Mouse (Mus musculus) Muller cell, postnatal 12 days (primary cell): ENCODE results near the gene Nfasc.
A peak's percentile ranks its signal among the peaks of the same experiment; 100 is the strongest.

Source experiments
- DNase-seq: peaks from one replicate; pipeline ENCODE4 v3.0.0-alpha.2; 2015; ENCODE audit errors: inconsistent ontology term

Nfasc gene

GRCm38 (mm10) chr1:132585376-132585775 lies 156.2 kb downstream of the Nfasc start:
- DNase-seq: no peak

- DNase-seq: no peak
Measured at GRCm38 (mm10) chr1:132582998-132583604, 158.5 kb downstream of the Nfasc start.

- DNase-seq: peak; percentile 49
Measured at GRCm38 (mm10) chr1:132581845-132582839, 159.5 kb downstream of the Nfasc start.

- DNase-seq: no peak
Measured at GRCm38 (mm10) chr1:132580063-132580462, 161.5 kb downstream of the Nfasc start.

GRCm38 (mm10) chr1:132576845-132577244 lies 164.8 kb downstream of the Nfasc start:
- DNase-seq: no peak

- no peak for DNase-seq
Measured at GRCm38 (mm10) chr1:132572851-132573250, 168.7 kb downstream of the Nfasc start.

- no peak for DNase-seq
Measured at GRCm38 (mm10) chr1:132571613-132572012, 170.0 kb downstream of the Nfasc start.

- no peak for DNase-seq
Measured at GRCm38 (mm10) chr1:132570906-132571305, 170.7 kb downstream of the Nfasc start.

GRCm38 (mm10) chr1:132570068-132570780 lies 171.4 kb downstream of the Nfasc start:
- no peak for DNase-seq

GRCm38 (mm10) chr1:132569516-132569915 lies 172.1 kb downstream of the Nfasc start:
- no peak for DNase-seq

- DNase-seq: no peak
Measured at GRCm38 (mm10) chr1:132567336-132568125, 174.1 kb downstream of the Nfasc start.

GRCm38 (mm10) chr1:132565766-132566165 lies 175.8 kb downstream of the Nfasc start:
- DNase-seq: no peak

GRCm38 (mm10) chr1:132564946-132565345 lies 176.7 kb downstream of the Nfasc start:
- no peak for DNase-seq

GRCm38 (mm10) chr1:132562337-132562795 lies 179.2 kb downstream of the Nfasc start:
- DNase-seq: no peak

GRCm38 (mm10) chr1:132560907-132561700 lies 180.5 kb downstream of the Nfasc start:
- DNase-seq: no peak

- DNase-seq: no peak
Measured at GRCm38 (mm10) chr1:132559045-132559444, 182.6 kb downstream of the Nfasc start.

- DNase-seq: peak; percentile 79
Measured at GRCm38 (mm10) chr1:132557901-132558631, 183.5 kb downstream of the Nfasc start.

GRCm38 (mm10) chr1:132543789-132544188 lies 197.8 kb downstream of the Nfasc start:
- DNase-seq: no peak

GRCm38 (mm10) chr1:132542762-132543306 lies 198.8 kb downstream of the Nfasc start, which contains the start of gene Cntn2:
Gene Cntn2, minus strand, starts transcription at chr1:132543256.
- DNase-seq: peak; percentile 72
